Mouse (Mus musculus) T-helper 2 cell (primary cell): ENCODE measurements around the gene Krtap3-1.

ENCODE experiments used
- in situ Hi-C: fragments of 300-600 bp; cut with MboI, MseI; formaldehyde crosslinking; loops from one replicate; pipeline ENCODE4 v1.15.1; 2025; ENCODE audit warnings: high pct_unique_total_duplicates

The Krtap3-1 gene

DNA sequence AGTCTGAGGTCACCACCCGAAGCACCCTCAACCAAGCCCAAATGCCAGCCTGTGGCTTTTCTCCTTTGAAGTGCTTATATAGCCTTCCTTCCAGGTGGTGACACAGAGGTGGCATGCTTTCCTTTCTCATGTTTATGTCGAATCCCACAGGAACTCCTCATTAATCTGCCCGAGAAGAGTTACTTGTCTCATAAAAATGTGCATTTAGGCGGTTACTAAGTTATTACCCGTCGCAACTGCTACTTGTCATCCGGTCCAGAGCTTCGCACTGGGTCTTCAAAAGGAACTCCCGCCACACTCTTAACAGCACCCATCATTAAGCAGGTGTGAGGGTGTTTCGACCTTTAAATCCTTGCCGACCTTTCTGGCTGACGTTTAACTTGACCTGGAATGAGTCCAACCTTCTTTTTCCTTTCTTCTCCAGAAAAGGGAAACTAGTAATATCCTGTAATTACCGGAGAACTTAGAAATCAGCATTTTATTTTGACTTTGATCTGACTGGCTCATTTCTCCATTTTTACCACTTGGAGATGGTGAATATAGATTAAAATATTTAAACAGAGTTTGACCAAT lies 45.1 kb downstream of the Krtap3-1 start, which contains the start of gene Krt39:
Gene Krt39 (minus strand): TSS at position 51 of the 573 bp plus-strand sequence.
- in situ Hi-C loops, result no loop called here
